Mouse (Mus musculus): ENCODE results near the gene Stk11. TPM values are rescaled to one million over a fixed set of nuclear protein-coding genes. Genes with fewer than 3 reads are reported as not detected.
A peak's percentile ranks its signal among the peaks of the same experiment; 100 is the strongest.
"Not testable (repeated sequence)": the region's sequence is repeated elsewhere in the genome, so short reads cannot be mapped to it uniquely, and the experiment has no call there.

The Stk11 gene
- polyA plus RNA-seq, 1 experiment from 2014 or later, result 140 TPM

DNA sequence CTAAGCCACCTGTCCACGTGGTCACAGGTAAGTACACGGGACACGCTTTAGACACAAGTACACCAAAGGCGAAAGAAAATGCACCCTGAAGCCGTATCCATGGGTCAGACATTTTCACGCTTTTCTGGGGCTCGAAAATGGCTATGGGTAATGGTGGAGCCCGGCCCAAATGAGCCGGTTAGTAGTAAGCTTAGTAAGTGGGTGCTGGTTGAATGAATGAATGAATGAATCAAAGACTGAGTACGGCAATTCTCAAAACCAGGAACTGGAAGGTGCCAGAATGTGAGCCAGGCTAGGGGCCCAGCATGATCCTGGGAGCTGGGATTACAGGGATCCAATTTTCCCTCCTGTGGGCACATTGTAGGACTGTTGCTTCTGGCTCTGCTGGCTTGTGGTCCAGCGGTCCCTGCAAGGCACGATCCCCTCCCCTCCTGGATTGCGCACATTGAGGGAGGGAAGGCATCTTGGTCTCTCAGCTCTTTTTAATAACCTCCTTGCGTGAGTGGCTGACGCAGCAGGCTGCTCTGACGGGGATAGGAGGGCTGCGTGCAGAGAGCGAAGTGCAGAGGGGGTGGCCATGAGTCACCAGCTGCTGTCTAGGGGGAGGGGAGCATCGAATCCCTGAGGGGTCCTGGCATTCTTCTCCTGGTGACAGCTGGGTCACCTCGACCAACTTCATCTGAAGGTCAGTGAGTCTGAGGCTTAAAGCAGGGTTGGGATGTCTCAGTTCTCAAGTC, 50.0 kb downstream of the Stk11 start, which contains the start of gene Cirbp:
Gene Cirbp, plus strand, starts transcription at position 594 of the 737 bp plus-strand sequence.
- CTCF ChIA-PET, result interaction anchor here (0.9 to 4.4 kb wide), 16 partner anchors 11 to 208 kb away, joined by 3 to 69 read pairs (median 5); partner anchors contain the start of genes Cbarp, Cnn2, Stk11 and Tmem259
- in situ Hi-C loops (cut with MboI; ENCODE audit: low pct_unique_long_range_greater_than_20kb), result no loop called here
- ATAC-seq (no peak), DNase-seq (ENCODE audit: low read depth, low spot score) (no peak)
- H3K27me3 ChIP-seq, result no peaks in the 10 kb centered on the region
- no peak for TF ChIP-seq CTCF (IDR thresholded peaks at IDR 0.05)
- POLR2A ChIA-PET, result interaction anchor here (0.6 to 11.6 kb wide), 5 partner anchors 16 to 180 kb away, joined by 3 to 191 read pairs (median 3); partner anchors contain the start of genes Cbarp and Midn

DNA sequence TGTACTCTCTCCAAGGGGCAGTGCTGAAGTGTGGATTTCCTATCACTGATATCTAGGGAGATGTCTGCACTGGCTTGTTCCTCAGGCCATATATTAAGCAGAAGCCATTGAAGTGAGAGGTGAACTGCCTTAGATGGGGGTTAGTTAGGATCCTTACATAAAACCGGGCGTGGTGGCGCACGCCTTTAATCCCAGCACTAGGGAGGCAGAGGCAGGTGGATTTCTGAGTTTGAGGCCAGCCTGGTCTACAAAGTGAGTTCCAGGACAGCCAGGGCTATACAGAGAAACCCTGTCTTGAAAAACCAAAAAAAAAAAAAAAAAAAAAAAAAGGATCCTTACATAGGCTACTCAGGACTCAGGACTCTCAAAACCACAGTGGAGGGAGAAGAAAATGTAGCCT, 50.5 kb downstream of the Stk11 start:
- ChIA-PET CTCF (interaction anchor here (1.2 to 4.4 kb wide), 6 partner anchors 12 to 181 kb away, joined by 3 to 69 read pairs (median 16); partner anchors contain the start of genes Stk11 and Tmem259), POLR2A (interaction anchor here (1.2 to 11.6 kb wide), 3 partner anchors 16 to 122 kb away, joined by 3 to 191 read pairs (median 4); partner anchors contain the start of genes Cbarp and Midn)
- H3K27me3 ChIP-seq; DNase-seq (ENCODE audit: low read depth, low spot score); ATAC-seq; in situ Hi-C loops (cut with MboI; ENCODE audit: low pct_unique_long_range_greater_than_20kb): not testable (repeated sequence)

DNA sequence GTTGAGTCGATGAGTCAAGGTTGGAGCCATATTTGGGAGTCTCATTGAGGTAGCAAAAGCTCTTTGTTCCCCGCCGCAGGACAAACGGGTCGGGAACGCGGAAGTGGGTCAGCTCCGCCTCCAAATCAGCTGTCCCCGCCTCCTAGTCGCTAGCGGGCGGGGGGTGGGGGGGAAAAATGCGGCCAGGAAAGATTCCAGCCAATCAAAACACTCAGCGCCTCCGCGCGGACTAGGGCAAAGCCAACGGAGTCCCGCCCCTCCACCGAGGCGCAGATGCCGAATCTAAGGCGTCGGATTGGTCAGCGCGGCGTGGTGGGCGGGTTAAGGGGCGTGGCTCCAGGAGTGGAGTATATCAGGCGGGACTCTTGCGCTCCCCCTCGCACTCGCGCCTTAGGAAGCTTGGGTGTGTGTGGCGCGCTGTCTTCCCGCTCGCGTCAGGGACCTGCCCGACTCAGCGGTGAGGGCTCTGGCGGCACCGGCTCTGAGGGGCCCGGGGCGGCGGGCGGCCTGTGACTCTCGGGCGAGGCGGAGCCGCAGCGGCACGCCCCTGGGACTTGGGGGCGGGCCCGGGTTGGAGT, 51.9 kb downstream of the Stk11 start:
- peak; percentile 85 for DNase-seq (ENCODE audit: low read depth, low spot score)
- H3K27me3 ChIP-seq, result no peaks in the 10 kb centered on the region
- ChIA-PET POLR2A (interaction anchor here (1.0 to 11.6 kb wide), 3 partner anchors 9 to 86 kb away, joined by 3 to 191 read pairs (median 3); partner anchors contain the start of gene Midn), CTCF (interaction anchor here (1.0 to 4.4 kb wide), 4 partner anchors 23 to 208 kb away, joined by 3 to 58 read pairs (median 12); partner anchors contain the start of genes Tmem259 and Wdr18)
- peak; percentile 65 for ATAC-seq
- no peak for TF ChIP-seq CTCF (IDR thresholded peaks at IDR 0.05)
- in situ Hi-C loops (cut with MboI; ENCODE audit: low pct_unique_long_range_greater_than_20kb), result no loop called here

DNA sequence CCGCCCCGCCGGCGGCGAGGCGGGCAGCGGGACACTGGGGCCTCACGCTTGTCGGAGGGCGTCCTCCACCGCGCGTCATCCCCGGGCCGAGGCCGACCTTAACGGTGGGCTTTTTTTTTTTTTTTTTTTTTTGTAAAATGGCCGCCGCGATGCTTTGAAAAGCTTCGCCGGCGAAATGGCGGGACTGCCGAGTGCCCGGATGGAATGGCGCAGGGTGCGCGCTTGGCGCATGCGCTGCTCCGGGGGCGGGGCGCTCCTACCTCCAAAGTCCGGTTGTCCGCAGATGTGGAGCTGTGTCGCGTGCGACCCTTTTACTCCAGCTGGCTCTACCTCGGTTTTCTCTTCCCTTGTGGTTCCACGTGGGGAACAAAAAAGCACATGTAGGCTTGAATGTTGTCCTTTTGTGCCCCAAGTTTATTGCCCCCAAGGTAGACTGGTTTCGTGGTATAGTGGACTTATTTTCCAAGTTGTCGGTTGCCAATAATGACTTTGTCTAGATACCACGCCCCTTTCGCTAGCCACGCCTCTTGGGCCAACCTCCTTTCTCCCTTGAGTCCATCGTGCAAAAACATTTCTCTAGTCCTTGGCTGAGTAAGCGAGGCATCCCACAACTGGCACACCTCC, 52.5 kb downstream of the Stk11 start:
- no peak for TF ChIP-seq CTCF (IDR thresholded peaks at IDR 0.05)
- H3K27me3 ChIP-seq, result no peaks in the 10 kb centered on the region
- in situ Hi-C loops (cut with MboI; ENCODE audit: low pct_unique_long_range_greater_than_20kb), result no loop called here
- POLR2A ChIA-PET, result interaction anchor here (0.6 to 11.6 kb wide), 11 partner anchors 10 to 231 kb away, joined by 3 to 191 read pairs (median 3); partner anchors contain the start of genes Midn and Ndufs7
- CTCF ChIA-PET, result interaction anchor here (1.3 kb wide), 1 partner anchor 38 kb away, joined by 3 read pairs; no protein-coding TSS in a partner anchor
- DNase-seq (ENCODE audit: low read depth, low spot score), result no peak
- peak; percentile 20 for ATAC-seq

DNA sequence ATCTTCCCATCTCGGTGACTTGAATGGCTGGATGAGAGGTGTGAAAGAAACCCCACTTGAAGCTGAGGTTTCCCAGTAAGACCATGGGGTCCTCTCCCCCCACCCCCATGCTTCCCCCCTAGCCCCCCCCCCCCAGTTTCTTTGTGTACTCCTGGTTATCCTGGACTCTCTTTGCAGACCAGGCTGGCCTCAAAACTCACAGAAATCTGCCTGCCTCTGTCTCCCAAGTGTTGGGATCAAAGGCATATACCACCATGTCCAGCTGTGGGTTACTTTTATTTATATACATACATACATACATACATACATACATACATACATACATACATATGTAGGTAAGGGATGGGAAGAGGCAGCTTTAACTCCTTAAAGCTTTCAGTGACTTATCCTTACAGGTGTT, 53.5 kb downstream of the Stk11 start:
- in situ Hi-C loops (cut with MboI; ENCODE audit: low pct_unique_long_range_greater_than_20kb), result no loop called here
- TF ChIP-seq CTCF (IDR thresholded peaks at IDR 0.05), result no peak
- POLR2A ChIA-PET, result interaction anchor here (0.6 to 1.3 kb wide), 2 partner anchors 10 to 73 kb away, joined by 3 read pairs; no protein-coding TSS in a partner anchor
- CTCF ChIA-PET, result interaction anchor here (1.3 kb wide), 1 partner anchor 37 kb away, joined by 3 read pairs; no protein-coding TSS in a partner anchor
- H3K27me3 ChIP-seq, result no peaks in the 10 kb centered on the region
- ATAC-seq (no peak), DNase-seq (ENCODE audit: low read depth, low spot score) (no peak)

DNA sequence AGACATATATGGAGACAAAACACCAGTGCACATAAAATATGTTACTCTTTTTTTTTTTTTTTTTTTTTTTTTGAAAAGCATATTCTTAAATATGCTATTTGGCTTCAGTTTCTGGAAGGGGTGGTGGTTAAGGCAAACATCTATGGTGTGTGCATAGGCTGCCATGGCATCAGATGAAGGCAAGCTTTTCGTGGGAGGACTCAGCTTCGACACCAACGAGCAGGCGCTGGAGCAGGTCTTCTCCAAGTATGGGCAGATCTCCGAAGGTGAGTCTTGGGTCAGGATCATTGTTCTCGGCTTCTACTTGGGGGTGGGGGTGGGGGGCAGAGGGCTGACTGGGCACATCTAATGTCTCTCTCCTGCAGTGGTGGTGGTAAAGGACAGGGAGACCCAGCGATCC, 54.0 kb downstream of the Stk11 start:
- ChIA-PET CTCF (no interaction called here), POLR2A (no interaction called here)
- no peak for ATAC-seq

DNA sequence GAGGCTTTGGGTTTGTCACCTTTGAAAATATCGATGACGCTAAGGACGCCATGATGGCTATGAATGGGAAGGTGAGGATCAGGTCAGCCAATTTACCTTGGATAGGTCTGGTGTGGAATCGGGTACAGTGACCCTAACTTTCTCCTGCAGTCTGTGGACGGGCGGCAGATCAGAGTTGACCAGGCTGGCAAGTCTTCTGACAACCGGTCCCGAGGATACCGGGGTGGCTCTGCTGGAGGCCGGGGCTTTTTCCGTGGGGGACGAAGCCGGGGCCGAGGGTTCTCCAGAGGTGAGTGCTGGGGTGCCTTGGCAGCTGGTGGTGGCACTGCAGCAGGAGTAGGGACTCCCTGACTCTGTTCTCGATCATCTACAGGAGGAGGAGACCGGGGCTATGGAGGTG, 54.4 kb downstream of the Stk11 start:
- CTCF ChIA-PET, result no interaction called here
- POLR2A ChIA-PET, result no interaction called here
- ATAC-seq, result no peak
- TF ChIP-seq CTCF (IDR thresholded peaks at IDR 0.05), result no peak
- no peaks in the 10 kb centered on the region for H3K27me3 ChIP-seq
- in situ Hi-C loops (cut with MboI; ENCODE audit: low pct_unique_long_range_greater_than_20kb), result no loop called here
- DNase-seq (ENCODE audit: low read depth, low spot score), result no peak

More for the DNA sequence above, 54.0 kb downstream of the Stk11 start:
- H3K27me3 ChIP-seq, result no peaks in the 10 kb centered on the region
- no peak for DNase-seq (ENCODE audit: low read depth, low spot score)
- no peak for TF ChIP-seq CTCF (IDR thresholded peaks at IDR 0.05)
- in situ Hi-C loops (cut with MboI; ENCODE audit: low pct_unique_long_range_greater_than_20kb), result no loop called here

DNA sequence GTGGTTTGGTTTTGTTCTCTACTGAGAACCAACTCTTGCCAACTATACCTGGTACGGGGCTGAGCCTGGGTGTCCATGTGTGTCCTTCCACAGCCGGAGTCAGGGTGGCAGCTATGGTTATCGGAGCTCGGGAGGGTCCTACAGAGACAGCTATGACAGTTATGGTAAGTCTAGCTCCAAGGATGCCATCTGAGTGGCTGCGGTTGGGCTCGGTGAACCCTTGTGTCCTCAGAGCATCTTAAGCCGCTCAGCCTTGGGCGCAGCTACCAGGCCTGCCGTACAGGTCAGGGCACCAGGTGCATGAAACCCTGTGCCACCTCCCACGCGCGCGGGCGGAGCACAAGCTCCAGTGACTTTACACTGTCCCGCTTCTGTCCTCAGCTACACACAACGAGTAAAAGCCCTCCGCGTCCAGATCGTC, 55.0 kb downstream of the Stk11 start:
- in situ Hi-C loops (cut with MboI; ENCODE audit: low pct_unique_long_range_greater_than_20kb), result no loop called here
- ATAC-seq (no peak), DNase-seq (ENCODE audit: low read depth, low spot score) (no peak)
- CTCF ChIA-PET, result no interaction called here
- H3K27me3 ChIP-seq, result no peaks in the 10 kb centered on the region
- POLR2A ChIA-PET, result no interaction called here
- no peak for TF ChIP-seq CTCF (IDR thresholded peaks at IDR 0.05)

DNA sequence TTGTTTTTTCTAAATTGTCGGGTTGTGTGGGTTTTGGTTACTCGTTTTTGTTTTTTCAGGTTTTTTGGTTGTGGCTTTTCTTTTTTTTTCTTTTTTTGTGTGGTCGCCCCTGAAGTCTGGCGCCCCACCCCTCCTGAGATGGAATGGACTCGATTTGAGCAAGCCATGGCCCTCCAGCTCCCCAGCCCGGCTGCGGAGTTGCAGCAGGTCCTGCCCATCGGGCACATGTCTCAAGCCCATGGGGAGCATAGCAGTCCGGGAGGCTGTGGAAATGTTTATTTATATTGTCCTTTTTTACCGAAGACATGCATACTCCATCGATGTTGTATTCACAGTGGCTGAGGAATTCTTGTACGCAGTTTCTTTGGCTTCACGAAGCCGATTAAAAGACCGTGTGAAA, 55.6 kb downstream of the Stk11 start:
- H3K27me3 ChIP-seq, result no peaks in the 10 kb centered on the region
- in situ Hi-C loops (cut with MboI; ENCODE audit: low pct_unique_long_range_greater_than_20kb), result no loop called here
- DNase-seq (ENCODE audit: low read depth, low spot score) (no peak), ATAC-seq (no peak)
- POLR2A ChIA-PET, result no interaction called here
- CTCF ChIA-PET, result no interaction called here
- no peak for TF ChIP-seq CTCF (IDR thresholded peaks at IDR 0.05)

DNA sequence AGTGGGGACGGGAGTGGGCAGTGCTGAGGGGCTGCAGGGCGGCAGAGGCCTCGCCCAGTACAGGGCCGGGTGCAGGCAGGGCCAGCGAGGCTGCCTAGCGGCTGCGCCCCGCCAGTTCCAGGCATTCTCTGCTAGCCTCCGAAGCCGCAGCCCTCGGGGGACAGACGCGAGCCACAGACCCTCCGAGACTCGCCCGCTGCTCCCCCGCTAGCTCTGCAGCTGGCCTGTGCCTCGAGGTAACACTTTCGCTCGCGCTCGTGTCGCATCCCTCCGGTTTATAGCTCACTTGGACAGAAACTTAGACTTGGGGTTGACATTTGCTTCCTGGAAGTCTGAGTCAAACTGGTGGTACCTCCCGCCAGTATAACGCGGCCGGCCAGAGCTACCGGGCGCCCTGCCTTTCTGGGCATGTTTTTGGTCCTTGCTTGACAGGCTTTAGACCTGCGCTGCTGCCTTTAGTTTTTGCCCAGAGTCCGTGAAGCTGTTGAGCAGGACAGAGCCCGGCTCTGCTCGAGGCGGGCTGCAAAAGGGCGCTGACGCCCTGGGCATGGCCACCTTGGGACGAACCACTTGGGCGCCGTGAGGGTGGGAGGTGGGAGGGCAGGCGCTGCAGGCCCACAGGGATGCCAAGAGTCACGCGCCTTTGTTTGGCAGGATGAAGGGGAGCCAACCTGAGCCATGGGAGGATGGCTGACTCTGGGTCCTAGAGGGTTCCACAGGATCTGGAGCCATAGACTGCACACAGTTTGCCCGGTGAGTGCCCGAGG, 56.3 kb downstream of the Stk11 start:
- POLR2A ChIA-PET, result no interaction called here
- ATAC-seq, result no peak
- CTCF ChIA-PET, result no interaction called here
- in situ Hi-C loops (cut with MboI; ENCODE audit: low pct_unique_long_range_greater_than_20kb), result no loop called here
- TF ChIP-seq CTCF (IDR thresholded peaks at IDR 0.05), result no peak
- no peak for DNase-seq (ENCODE audit: low read depth, low spot score)
- no peaks in the 10 kb centered on the region for H3K27me3 ChIP-seq
